Mouse (Mus musculus) thymus, postnatal 4 days (tissue): ENCODE data around the gene Mfap2.

Source experiments
- DNase-seq: peaks from one replicate; pipeline ENCODE4 v3.0.0; 2021

The Mfap2 gene

GRCm38 (mm10) chr4:141010118-141010517 lies at the start of gene Mfap2:
Mfap2 (plus strand) TSS chr4:141010418.
- no peak for DNase-seq

GRCm38 (mm10) chr4:140960781-140961466 lies 49.3 kb upstream of the Mfap2 start, which contains the start of gene Sdhb:
Sdhb (plus strand) TSS chr4:140961203.
- peak; percentile 92 for DNase-seq

GRCm38 (mm10) chr4:140961467-140962206 lies 48.6 kb upstream of the Mfap2 start:
- no peak for DNase-seq

GRCm38 (mm10) chr4:140962207-140962909 lies 47.9 kb upstream of the Mfap2 start:
- no peak for DNase-seq

GRCm38 (mm10) chr4:140962950-140963349 lies 47.3 kb upstream of the Mfap2 start:
- no peak for DNase-seq

GRCm38 (mm10) chr4:140963941-140964597 lies 46.1 kb upstream of the Mfap2 start:
- no peak for DNase-seq

- peak; percentile 77 for DNase-seq
Measured at GRCm38 (mm10) chr4:140964620-140965019, 45.6 kb upstream of the Mfap2 start.

GRCm38 (mm10) chr4:140967386-140968159 lies 42.6 kb upstream of the Mfap2 start:
- DNase-seq = no peak

GRCm38 (mm10) chr4:140971691-140972090 lies 38.5 kb upstream of the Mfap2 start:
- no peak for DNase-seq

- DNase-seq = no peak
Measured at GRCm38 (mm10) chr4:140974408-140974807, 35.8 kb upstream of the Mfap2 start.

- DNase-seq = no peak
Measured at GRCm38 (mm10) chr4:140975356-140975755, 34.9 kb upstream of the Mfap2 start.

GRCm38 (mm10) chr4:140977278-140977677 lies 32.9 kb upstream of the Mfap2 start:
- DNase-seq = no peak

- no peak for DNase-seq
Measured at GRCm38 (mm10) chr4:140977886-140978692, 32.1 kb upstream of the Mfap2 start.

- peak; percentile 55 for DNase-seq
Measured at GRCm38 (mm10) chr4:140981605-140982004, 28.6 kb upstream of the Mfap2 start.

- DNase-seq = no peak
Measured at GRCm38 (mm10) chr4:140982808-140983207, 27.4 kb upstream of the Mfap2 start.

- peak; percentile 60 for DNase-seq
Measured at GRCm38 (mm10) chr4:140983442-140983841, 26.8 kb upstream of the Mfap2 start.

- DNase-seq = no peak
Measured at GRCm38 (mm10) chr4:140984544-140984943, 25.7 kb upstream of the Mfap2 start.

- DNase-seq = peak; percentile 36
Measured at GRCm38 (mm10) chr4:140986024-140986710, 24.1 kb upstream of the Mfap2 start.

- DNase-seq = peak; percentile 95
Measured at GRCm38 (mm10) chr4:140986711-140987395, 23.4 kb upstream of the Mfap2 start, which contains the start of gene Atp13a2. Atp13a2 (plus strand) TSS chr4:140986873.

GRCm38 (mm10) chr4:140987476-140987875 lies 22.7 kb upstream of the Mfap2 start:
- no peak for DNase-seq
